Mouse (Mus musculus): ENCODE data around the gene Ppp1r26. TPM values are rescaled to one million over a fixed set of nuclear protein-coding genes. Genes with fewer than 3 reads are reported as not detected.
A peak's percentile ranks its signal among the peaks of the same experiment; 100 is the strongest.

Gene Ppp1r26
- total RNA-seq, 2 experiments from 2014 or later = not detected

GRCm38 (mm10) chr2:28495207-28495756, 48.7 kb downstream of the Ppp1r26 start:
- ATAC-seq (replicated peaks; ENCODE audit: low FRiP score, poor library complexity, severe bottlenecking) = no peak

DNA sequence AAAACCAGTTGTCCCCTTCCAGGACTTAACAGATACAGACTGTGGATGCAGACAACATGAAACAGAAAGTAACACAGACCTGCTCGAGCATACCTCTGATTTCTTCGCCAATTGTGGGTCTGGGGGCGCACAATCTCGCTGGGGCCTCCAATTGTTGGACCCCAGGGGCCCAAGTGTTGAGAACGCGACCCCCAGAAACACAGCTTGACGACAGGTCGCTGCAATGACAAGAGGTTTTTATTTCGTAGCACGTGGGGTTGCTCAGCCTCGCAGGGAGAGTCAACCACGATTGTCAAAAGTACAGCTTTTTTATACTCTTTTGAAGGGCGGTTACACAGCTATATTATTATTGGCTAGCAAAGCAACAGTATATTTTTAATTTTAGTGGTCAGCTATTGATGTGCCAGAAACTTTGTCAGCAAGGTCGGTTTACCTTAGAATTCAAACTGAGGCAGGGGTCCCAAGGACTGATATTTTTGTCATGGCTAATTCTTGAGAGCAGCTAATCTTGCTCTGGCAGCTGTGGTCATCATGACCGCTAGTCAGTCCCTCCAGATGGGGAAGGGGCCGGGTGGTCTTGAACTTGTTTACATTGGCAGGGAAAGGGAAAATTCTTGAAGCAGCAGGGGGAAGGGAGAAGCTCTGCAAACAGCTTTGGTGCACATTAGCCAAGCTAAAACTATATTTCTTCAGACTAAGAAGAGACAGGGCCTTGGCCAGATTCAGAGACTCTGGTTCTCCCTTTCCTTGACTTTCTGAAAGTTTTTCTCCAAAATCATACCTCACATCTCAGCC, 49.4 kb downstream of the Ppp1r26 start:
- ATAC-seq (replicated peaks; ENCODE audit: low FRiP score, poor library complexity, severe bottlenecking) = no peak

GRCm38 (mm10) chr2:28496671-28497070, 50.1 kb downstream of the Ppp1r26 start, which contains the start of gene Gbgt1:
Gene Gbgt1, plus strand, starts transcription at chr2:28496891.
- ATAC-seq (replicated peaks; ENCODE audit: low FRiP score, poor library complexity, severe bottlenecking) = no peak

- no peak for ATAC-seq (replicated peaks; ENCODE audit: low FRiP score, poor library complexity, severe bottlenecking)
These were observed 51.0 kb downstream of the Ppp1r26 start for GRCm38 (mm10) chr2:28497561-28497960.

DNA sequence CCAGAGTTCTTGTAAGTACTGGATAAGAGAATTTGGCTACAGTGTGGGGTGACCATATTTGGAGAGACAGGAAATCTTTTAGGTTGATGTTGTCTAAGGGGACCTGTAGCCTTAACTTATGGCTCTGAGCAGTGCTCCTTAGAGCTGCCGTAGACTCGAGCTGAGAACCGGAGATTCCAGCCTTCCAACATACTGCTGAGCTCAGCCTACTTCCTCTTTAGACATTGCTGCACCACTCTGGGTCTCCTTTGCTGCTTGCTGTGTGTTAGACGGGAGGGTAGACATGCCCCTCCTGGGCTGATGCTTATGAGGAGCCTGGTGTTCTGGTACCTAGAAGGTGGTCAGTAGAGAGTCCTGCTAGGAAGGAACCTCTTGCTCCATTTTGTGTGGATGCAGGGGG, 51.8 kb downstream of the Ppp1r26 start:
- no peak for ATAC-seq (replicated peaks; ENCODE audit: low FRiP score, poor library complexity, severe bottlenecking)

DNA sequence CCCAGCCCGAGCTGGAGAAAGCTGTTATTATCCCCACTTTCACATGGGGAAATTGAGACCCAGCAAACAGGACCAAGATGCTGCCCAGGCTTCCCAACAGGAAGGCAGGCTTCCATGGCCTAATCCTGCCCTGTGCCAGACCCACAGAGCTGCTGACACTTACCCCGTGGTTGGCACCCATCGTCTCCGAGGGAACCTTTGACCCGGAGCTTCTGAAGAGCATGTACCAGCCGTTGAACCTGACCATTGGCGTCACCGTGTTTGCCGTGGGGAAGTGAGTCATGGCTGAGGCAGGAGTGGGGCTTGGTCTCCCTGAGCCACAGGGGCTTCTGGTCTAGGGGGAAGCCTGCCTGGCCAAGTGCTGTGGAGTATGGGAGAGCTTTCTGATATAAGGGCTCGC, 56.4 kb downstream of the Ppp1r26 start:
- ATAC-seq (replicated peaks; ENCODE audit: low FRiP score, poor library complexity, severe bottlenecking) = peak; percentile 25; the same call in 1 of the 2 replicates

DNA sequence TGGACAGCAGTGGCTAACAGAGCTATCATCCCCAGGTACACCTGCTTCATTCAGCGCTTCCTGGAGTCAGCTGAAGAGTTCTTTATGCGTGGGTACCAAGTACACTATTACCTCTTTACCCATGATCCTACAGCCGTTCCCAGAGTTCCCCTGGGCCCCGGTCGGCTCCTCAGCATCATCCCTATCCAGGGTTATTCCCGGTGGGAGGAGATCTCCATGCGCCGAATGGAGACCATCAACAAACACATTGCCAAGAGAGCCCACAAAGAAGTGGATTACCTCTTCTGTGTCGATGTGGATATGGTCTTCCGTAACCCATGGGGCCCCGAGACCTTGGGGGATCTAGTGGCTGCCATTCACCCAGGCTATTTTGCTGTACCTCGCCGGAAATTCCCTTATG, 58.1 kb downstream of the Ppp1r26 start:
- no peak for ATAC-seq (replicated peaks; ENCODE audit: low FRiP score, poor library complexity, severe bottlenecking)

Other genes starting within 250 kb of the Ppp1r26 start
- gene 1700007K13Rik, start 19.5 kb downstream of the Ppp1r26 start, total RNA-seq (2015; ENCODE audit: low replicate concordance) = not detected in 2 replicates
- not detected in 2 replicates for gene 1700007K13Rik, start 19.5 kb downstream of the Ppp1r26 start, total RNA-seq (2017; ENCODE audit: low replicate concordance)
- gene Mrps2, start 21.3 kb downstream of the Ppp1r26 start, total RNA-seq (2015; ENCODE audit: low replicate concordance) = 8.2 and 16.9 TPM in 2 replicates
- gene Mrps2, start 21.3 kb downstream of the Ppp1r26 start, total RNA-seq (2017; ENCODE audit: low replicate concordance) = 3.2 and 7.5 TPM in 2 replicates
- not detected in 2 replicates for gene Gbgt1, start 50.1 kb downstream of the Ppp1r26 start, total RNA-seq (2015; ENCODE audit: low replicate concordance)
- not detected in 2 replicates for gene Gbgt1, start 50.1 kb downstream of the Ppp1r26 start, total RNA-seq (2017; ENCODE audit: low replicate concordance)
- 5.9 TPM in 1 of 2 replicates, not detected in the other for gene Gm10134, start 59.3 kb downstream of the Ppp1r26 start, total RNA-seq (2015; ENCODE audit: low replicate concordance)
- gene Gm10134, start 59.3 kb downstream of the Ppp1r26 start, total RNA-seq (2017; ENCODE audit: low replicate concordance) = not detected in 2 replicates
- 1.5 TPM in 1 of 2 replicates, not detected in the other for gene Ralgds, start 66.3 kb downstream of the Ppp1r26 start, total RNA-seq (2015; ENCODE audit: low replicate concordance)
- gene Ralgds, start 66.3 kb downstream of the Ppp1r26 start, total RNA-seq (2017; ENCODE audit: low replicate concordance) = 0.28 and 4.2 TPM in 2 replicates
- gene Cel, start 116.6 kb downstream of the Ppp1r26 start, total RNA-seq (2015; ENCODE audit: low replicate concordance) = not detected in 2 replicates
- gene Cel, start 116.6 kb downstream of the Ppp1r26 start, total RNA-seq (2017; ENCODE audit: low replicate concordance) = not detected in 2 replicates
- gene Gtf3c5, start 137.0 kb downstream of the Ppp1r26 start, total RNA-seq (2015; ENCODE audit: low replicate concordance) = 4.0 and 6.3 TPM in 2 replicates
- 2.8 and 2.9 TPM in 2 replicates for gene Gtf3c5, start 137.0 kb downstream of the Ppp1r26 start, total RNA-seq (2017; ENCODE audit: low replicate concordance)
- gene Gfi1b, start 175.2 kb downstream of the Ppp1r26 start, total RNA-seq (2015; ENCODE audit: low replicate concordance) = 45.9 and 46.2 TPM in 2 replicates
- 26.5 and 53.9 TPM in 2 replicates for gene Gfi1b, start 175.2 kb downstream of the Ppp1r26 start, total RNA-seq (2017; ENCODE audit: low replicate concordance)
- gene Tsc1, start 194.4 kb downstream of the Ppp1r26 start, total RNA-seq (2015; ENCODE audit: low replicate concordance) = 26.3 and 27.9 TPM in 2 replicates
- gene Tsc1, start 194.4 kb downstream of the Ppp1r26 start, total RNA-seq (2017; ENCODE audit: low replicate concordance) = 31.6 and 53.1 TPM in 2 replicates

Measured in erythroblast, adult 5-6 weeks (primary cell).